Mouse (Mus musculus) embryonic facial prominence, embryonic 15.5 days (tissue): ENCODE results near the gene Paf1. TPM values are rescaled to one million over a fixed set of nuclear protein-coding genes. Genes with fewer than 3 reads are reported as not detected.
A peak's percentile ranks its signal among the peaks of the same experiment; 100 is the strongest.

ENCODE experiments used
- ATAC-seq: fragments of 200-750 bp; cut with Nextera tagmentation; 2 replicates; pipeline ENCODE4 v1.8.0; 2017; ENCODE audit warnings: low read depth, moderate TSS enrichment; ENCODE audit not compliant: insufficient number of reproducible peaks, low FRiP score, low TSS enrichment
- H3K27ac ChIP-seq: fragments of 300-500 bp; sonication (generic); replicated peaks from 2 replicates; pipeline ENCODE4 v1.5.1; 2015; ENCODE audit warnings: mild to moderate bottlenecking, inconsistent platforms
- H3K27me3 ChIP-seq: fragments of 300-500 bp; sonication (generic); 2 replicates; pipeline ENCODE4 v1.6.1; 2015; ENCODE audit warnings: inconsistent platforms
- H3K36me3 ChIP-seq: fragments of 300-500 bp; sonication (generic); 2 replicates; pipeline ENCODE4 v1.6.1; 2015; ENCODE audit warnings: mild to moderate bottlenecking, inconsistent platforms
- H3K4me1 ChIP-seq: fragments of 300-500 bp; sonication (generic); 2 replicates; pipeline ENCODE4 v1.6.1; 2015; ENCODE audit warnings: inconsistent platforms
- H3K4me2 ChIP-seq: fragments of 300-500 bp; sonication (generic); replicated peaks from 2 replicates; pipeline ENCODE4 v1.6.1; 2015; ENCODE audit warnings: mild to moderate bottlenecking, inconsistent platforms
- H3K4me3 ChIP-seq: fragments of 300-500 bp; sonication (generic); replicated peaks from 2 replicates; pipeline ENCODE4 v1.5.1; 2015; ENCODE audit warnings: mild to moderate bottlenecking, inconsistent platforms
- H3K9ac ChIP-seq: fragments of 300-500 bp; sonication (generic); 2 replicates; pipeline ENCODE4 v1.6.1; 2015; ENCODE audit warnings: inconsistent platforms
- H3K9me3 ChIP-seq: fragments of 300-500 bp; sonication (generic); replicated peaks from 2 replicates; pipeline ENCODE4 v1.6.1; 2016; ENCODE audit warnings: inconsistent platforms
- WGBS: fragments of 180-500 bp; shearing (Covaris S2); methylation state at CpG from one replicate; pipeline ENCODE4 v1.1.7; 2015; 5-methylcytosine and 5-hydroxymethylcytosine counted together
- polyA plus RNA-seq: library from polyadenylated mRNA; unstranded; fragments of >200 nt; fragmentation: Nextera tagmentation; extraction: Ambion mirVana; gene quantifications from 2 replicates; pipeline ENCODE4 v1.2.1, GENCODE M21; 2015

The Paf1 gene
- polyA plus RNA-seq, 1 experiment from 2014 or later, result 78.9 TPM

DNA sequence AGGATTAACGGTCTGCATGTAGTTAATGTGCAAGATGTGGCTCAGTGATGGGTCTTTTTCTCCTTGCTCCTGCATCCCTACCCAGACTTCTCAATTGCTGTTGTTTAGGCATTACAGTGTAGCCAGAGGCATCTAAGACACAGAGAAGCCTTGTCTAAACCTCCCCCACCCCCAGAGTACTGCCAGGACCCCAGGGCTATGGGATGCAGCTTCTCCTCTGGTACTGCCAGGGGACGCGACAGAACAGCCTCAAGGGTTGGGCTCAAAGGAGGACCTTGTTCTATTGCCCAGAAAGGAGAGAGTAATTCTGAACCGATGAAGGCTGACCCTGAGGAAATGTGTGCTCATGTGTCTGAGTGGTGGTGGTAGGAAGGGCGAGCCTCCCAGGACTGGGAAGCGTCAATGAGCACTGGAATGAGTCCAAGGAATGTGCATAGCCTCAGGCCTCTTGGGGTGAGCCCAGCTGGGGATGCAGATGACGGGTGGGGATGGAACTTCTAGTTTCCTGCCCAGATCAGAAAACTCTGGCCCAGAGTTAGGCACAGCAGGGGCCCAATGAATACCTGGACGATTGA lies 25.4 kb downstream of the Paf1 start:
- no peak overlapping the region for H3K4me2 ChIP-seq
- no peak overlapping the region for H3K9ac ChIP-seq
- H3K4me1 ChIP-seq, result peaks cover 17% of the 10 kb centered on the region
- H3K4me3 ChIP-seq, result no peak overlapping the region
- H3K27ac ChIP-seq, result 0 out of 2 replicates have a peak overlapping the region, but pooled peaks have one; percentile 44
- ATAC-seq, result peak; percentile 76; the same call in 1 of the 2 replicates
- 50% methylated on average over 8 of the region's 8 CpGs for WGBS
- no peaks in the 10 kb centered on the region for H3K9me3 ChIP-seq
- H3K36me3 ChIP-seq, result peaks cover 90% of the 10 kb centered on the region
- H3K27me3 ChIP-seq, result no peaks in the 10 kb centered on the region

- Histone ChIP-seq H3K27ac (no peak overlapping the region), H3K9me3 (no peaks in the 10 kb centered on the region), H3K4me3 (no peak overlapping the region), H3K9ac (no peak overlapping the region), H3K36me3 (peaks cover 85% of the 10 kb centered on the region), H3K4me1 (peaks cover 17% of the 10 kb centered on the region), H3K27me3 (no peaks in the 10 kb centered on the region), H3K4me2 (no peak overlapping the region)
- ATAC-seq, result no peak
- WGBS, result 74% methylated on average over 2 of the region's 2 CpGs
Measured at GRCm38 (mm10) chr7:28419416-28419815, 26.7 kb downstream of the Paf1 start.

DNA sequence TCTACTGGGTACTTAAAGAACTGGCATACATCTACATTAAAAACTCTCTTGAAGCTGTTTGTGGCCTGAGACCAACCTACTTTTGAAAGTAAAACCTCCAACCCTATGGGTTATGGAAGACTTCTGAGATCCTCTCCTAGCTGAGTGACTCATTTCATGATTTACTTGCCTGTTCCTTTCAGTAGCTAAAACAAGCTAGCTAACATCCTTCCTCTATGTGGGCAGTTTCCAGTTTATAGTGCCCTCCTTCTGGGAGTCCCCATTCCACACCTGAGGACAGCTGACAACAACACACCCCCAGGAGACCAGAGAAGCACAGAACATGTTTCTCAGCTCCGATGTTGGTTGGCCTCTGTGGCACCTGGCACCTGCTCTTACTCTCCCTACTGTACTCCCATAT lies 30.3 kb downstream of the Paf1 start:
- Histone ChIP-seq H3K36me3 (peaks cover 57% of the 10 kb centered on the region), H3K4me2 (no peak overlapping the region), H3K9me3 (no peaks in the 10 kb centered on the region), H3K9ac (no peak overlapping the region), H3K4me3 (no peak overlapping the region), H3K4me1 (peaks cover 16% of the 10 kb centered on the region), H3K27me3 (no peaks in the 10 kb centered on the region), H3K27ac (no peak overlapping the region)
- WGBS, result 96% methylated on average over 1 of the region's 1 CpGs
- ATAC-seq, result no peak

DNA sequence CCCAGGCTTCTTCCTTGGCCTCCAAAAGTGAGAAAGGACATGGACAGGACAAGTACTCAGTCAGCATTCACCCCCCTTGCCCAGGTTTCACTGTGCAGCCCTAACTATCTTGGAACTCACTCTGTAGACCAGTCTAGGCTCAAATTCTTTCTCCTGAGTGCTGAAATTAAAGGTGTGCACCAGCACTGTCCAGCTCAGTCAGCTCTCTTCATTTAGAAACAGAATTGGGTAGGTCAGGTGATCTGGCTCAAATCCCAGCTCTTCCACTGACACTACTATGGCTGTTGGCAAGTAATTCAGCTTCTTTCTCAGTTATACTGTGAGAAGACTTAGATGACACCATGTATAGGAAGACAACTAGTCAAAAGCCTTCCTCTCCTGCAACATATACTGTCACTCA lies 35.0 kb downstream of the Paf1 start:
- Histone ChIP-seq H3K27ac (no peak overlapping the region), H3K27me3 (no peaks in the 10 kb centered on the region), H3K4me2 (no peak overlapping the region), H3K4me3 (no peak overlapping the region), H3K9ac (no peak overlapping the region), H3K36me3 (peaks cover 24% of the 10 kb centered on the region), H3K9me3 (no peaks in the 10 kb centered on the region), H3K4me1 (0 out of 2 replicates have a peak, but pooled peaks cover 3% of the 10 kb centered on the region)
- ATAC-seq, result no peak

DNA sequence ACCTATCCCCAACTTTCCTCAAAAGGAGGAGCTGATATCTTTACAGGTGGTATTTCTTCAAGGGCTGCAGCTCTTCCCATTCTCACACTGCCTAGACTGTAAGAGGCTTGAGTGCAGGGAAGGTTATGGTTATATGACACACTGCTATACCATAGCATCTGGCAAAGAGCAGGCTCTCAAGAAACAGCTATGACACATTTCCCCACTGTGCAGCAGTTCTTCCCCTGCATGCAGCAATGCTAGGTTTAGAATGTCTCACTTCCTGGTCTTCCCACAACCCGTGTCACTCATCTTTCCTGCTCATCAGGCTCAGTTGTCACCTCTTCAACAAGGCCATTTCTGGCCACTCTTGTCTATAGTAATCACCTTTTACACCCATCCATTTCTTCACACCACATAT lies 37.8 kb downstream of the Paf1 start:
- Histone ChIP-seq H3K4me3 (no peak overlapping the region), H3K27me3 (no peaks in the 10 kb centered on the region), H3K4me1 (peaks cover 31% of the 10 kb centered on the region), H3K4me2 (no peak overlapping the region), H3K27ac (no peak overlapping the region), H3K9ac (no peak overlapping the region), H3K36me3 (0 out of 2 replicates have a peak, but pooled peaks cover 16% of the 10 kb centered on the region), H3K9me3 (no peaks in the 10 kb centered on the region)
- WGBS, result 74% methylated on average over 1 of the region's 1 CpGs
- no peak for ATAC-seq

- H3K9ac ChIP-seq, result no peak overlapping the region
- peaks cover 34% of the 10 kb centered on the region for H3K4me1 ChIP-seq
- H3K9me3 ChIP-seq, result no peaks in the 10 kb centered on the region
- 0 out of 2 replicates have a peak, but pooled peaks cover 16% of the 10 kb centered on the region for H3K36me3 ChIP-seq
- no peak overlapping the region for H3K4me2 ChIP-seq
- no peaks in the 10 kb centered on the region for H3K27me3 ChIP-seq
- H3K27ac ChIP-seq, result no peak overlapping the region
- 90% methylated on average over 2 of the region's 2 CpGs for WGBS
- ATAC-seq, result no peak
- no peak overlapping the region for H3K4me3 ChIP-seq
Measured at GRCm38 (mm10) chr7:28432252-28432651, 39.5 kb downstream of the Paf1 start.

DNA sequence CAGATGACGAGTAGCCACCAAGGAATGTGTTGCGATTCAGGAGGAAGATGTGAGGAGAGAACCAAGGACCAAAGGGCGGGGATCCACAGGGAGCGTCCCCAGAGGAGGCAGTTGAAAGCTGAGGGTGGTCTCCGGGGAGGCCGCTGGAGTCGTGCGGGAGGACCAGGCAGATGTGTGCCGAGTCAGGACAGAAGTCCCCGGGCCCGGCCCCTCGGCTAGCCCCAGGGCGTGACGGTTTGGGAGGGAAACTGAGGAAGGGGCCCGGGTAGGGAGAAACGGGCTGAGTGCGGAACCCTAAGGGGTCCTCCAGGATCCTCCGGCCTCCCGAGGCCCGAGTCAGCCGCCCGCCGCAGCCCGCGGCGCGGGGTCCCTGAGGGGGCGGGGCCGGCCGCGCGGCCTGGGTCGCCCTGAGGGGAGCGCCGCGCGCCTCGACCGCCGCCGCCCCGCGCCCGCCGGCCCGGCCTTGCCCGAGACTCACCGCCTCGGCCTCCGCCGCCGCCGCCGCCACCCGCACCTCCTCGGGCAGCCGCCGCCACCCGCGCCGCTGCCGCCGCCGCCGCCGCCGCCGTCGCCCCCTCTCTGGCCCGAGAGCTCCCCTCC lies 43.0 kb downstream of the Paf1 start:
- ATAC-seq, result peak; percentile 1; the same call in 1 of the 2 replicates
- H3K27ac ChIP-seq, result peak overlapping the region; percentile 61
- peak overlapping the region; percentile 74 for H3K4me2 ChIP-seq
- H3K4me1 ChIP-seq, result peaks cover 37% of the 10 kb centered on the region
- H3K27me3 ChIP-seq, result no peaks in the 10 kb centered on the region
- 0 out of 2 replicates have a peak, but pooled peaks cover 16% of the 10 kb centered on the region for H3K36me3 ChIP-seq
- WGBS, result 4% methylated on average over 45 of the region's 70 CpGs
- H3K4me3 ChIP-seq, result peak overlapping the region; percentile 58
- peak overlapping the region; percentile 86 for H3K9ac ChIP-seq
- no peaks in the 10 kb centered on the region for H3K9me3 ChIP-seq

GRCm38 (mm10) chr7:28436271-28436904 lies 43.6 kb downstream of the Paf1 start:
- peak overlapping the region; percentile 58 for H3K4me3 ChIP-seq
- H3K27me3 ChIP-seq, result no peaks in the 10 kb centered on the region
- H3K9me3 ChIP-seq, result no peaks in the 10 kb centered on the region
- peaks cover 37% of the 10 kb centered on the region for H3K4me1 ChIP-seq
- H3K36me3 ChIP-seq, result 0 out of 2 replicates have a peak, but pooled peaks cover 13% of the 10 kb centered on the region
- H3K27ac ChIP-seq, result peak overlapping the region; percentile 77
- H3K4me2 ChIP-seq, result peak overlapping the region; percentile 74
- ATAC-seq, result peak; percentile 100
- under 1% methylated on average over 56 of the region's 64 CpGs for WGBS
- H3K9ac ChIP-seq, result peak overlapping the region; percentile 86

GRCm38 (mm10) chr7:28436932-28437570 lies 44.3 kb downstream of the Paf1 start, which contains the start of gene Gmfg:
Gene Gmfg (plus strand): TSS chr7:28437447.
- ATAC-seq, result peak; percentile 7; the same call in 1 of the 2 replicates
- Histone ChIP-seq H3K36me3 (0 out of 2 replicates have a peak, but pooled peaks cover 11% of the 10 kb centered on the region), H3K4me2 (peak within 1 kb of the TSS; percentile 74), H3K27me3 (no peaks in the 10 kb centered on the region), H3K9me3 (no peaks in the 10 kb centered on the region), H3K4me3 (peak within 1 kb of the TSS; percentile 58), H3K27ac (peak within 1 kb of the TSS; percentile 77), H3K4me1 (peaks cover 37% of the 10 kb centered on the region), H3K9ac (peak within 1 kb of the TSS; percentile 53)
- 3% methylated on average over 16 of the region's 16 CpGs for WGBS

DNA sequence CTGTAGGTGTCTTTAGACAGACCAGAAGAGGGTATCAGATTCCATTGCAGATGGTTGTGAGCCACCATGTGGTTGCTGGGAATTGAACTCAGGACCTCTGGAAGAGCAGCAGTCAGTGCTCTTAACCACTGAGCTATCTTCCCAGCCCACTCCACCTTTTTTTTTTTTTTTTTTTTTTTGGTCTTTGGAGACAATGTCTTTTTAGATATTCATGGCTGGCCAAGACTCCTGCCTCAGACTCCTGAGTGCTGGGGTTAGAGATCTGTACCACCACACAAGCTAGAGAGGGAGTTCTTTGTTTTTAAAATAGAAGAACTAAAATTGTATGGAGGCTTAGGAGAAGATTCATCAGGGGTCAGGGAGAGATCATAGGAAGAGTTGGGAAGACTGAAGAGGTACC lies 45.2 kb downstream of the Paf1 start:
- no peak overlapping the region for H3K4me3 ChIP-seq
- H3K4me1 ChIP-seq, result peaks cover 32% of the 10 kb centered on the region
- no peak overlapping the region for H3K9ac ChIP-seq
- H3K4me2 ChIP-seq, result no peak overlapping the region
- H3K27me3 ChIP-seq, result no peaks in the 10 kb centered on the region
- ATAC-seq, result no peak
- H3K36me3 ChIP-seq, result 0 out of 2 replicates have a peak, but pooled peaks cover 2% of the 10 kb centered on the region
- H3K27ac ChIP-seq, result no peak overlapping the region
- no peaks in the 10 kb centered on the region for H3K9me3 ChIP-seq

DNA sequence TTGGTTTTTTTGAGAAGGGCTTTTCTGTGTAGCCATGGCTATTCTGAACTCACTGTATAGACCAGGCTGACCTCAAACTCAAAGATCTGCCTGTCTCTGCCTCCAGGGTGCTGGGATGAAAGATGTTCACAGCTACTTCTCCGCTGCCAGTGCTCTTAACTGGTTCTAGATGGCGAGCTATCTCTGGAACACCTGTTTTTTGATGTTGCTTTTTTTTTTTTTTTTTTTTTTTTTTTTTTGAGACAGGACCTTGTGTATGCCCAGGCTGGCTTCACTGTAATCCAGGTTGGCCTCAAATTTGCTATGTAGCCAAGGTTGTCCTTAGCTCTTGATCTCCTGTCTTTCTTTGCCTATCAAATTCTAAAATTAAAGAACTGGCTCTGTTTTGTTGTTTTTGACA lies 46.0 kb downstream of the Paf1 start:
- no peak for ATAC-seq

More for the DNA sequence above, 46.0 kb downstream of the Paf1 start:
- 71% methylated on average over 2 of the region's 2 CpGs for WGBS
- H3K9ac ChIP-seq, result no peak overlapping the region
- no peaks in the 10 kb centered on the region for H3K27me3 ChIP-seq
- H3K4me1 ChIP-seq, result peaks cover 24% of the 10 kb centered on the region
- H3K4me2 ChIP-seq, result no peak overlapping the region
- no peaks in the 10 kb centered on the region for H3K9me3 ChIP-seq
- no peaks in the 10 kb centered on the region for H3K36me3 ChIP-seq
- no peak overlapping the region for H3K4me3 ChIP-seq
- no peak overlapping the region for H3K27ac ChIP-seq
